Mouse (Mus musculus): ENCODE measurements at regions not wholly inside any gene's neighbourhood (a gene's known extent, or its start where the extent isn't known, plus 50 kb on each side); places are given as distances from the start of the nearest gene placed in this dataset.

GRCm38 (mm10) chr3:117155274-117155673, 186.5 kb upstream of the Palmd start:
- no peaks in the 10 kb centered on the region for H3K36me3 ChIP-seq (ENCODE audit: control insufficient read depth, insufficient read depth, low read length)
- DNase-seq (ENCODE audit: low spot score) (no peak), ATAC-seq (ENCODE audit: low FRiP score, low read depth) (no peak)
- TF ChIP-seq POLR2A (IDR thresholded peaks at IDR 0.05; ENCODE audit: borderline replicate concordance, extremely low read depth, insufficient read depth, insufficient read length): no peak
- no peak overlapping the region for H3K9ac ChIP-seq (ENCODE audit: low read depth, low read length, severe bottlenecking)
- H3K27ac ChIP-seq (replicated peaks; ENCODE audit: low read depth, low read length): no peak overlapping the region
- no peaks in the 10 kb centered on the region for H3K4me1 ChIP-seq (ENCODE audit: control insufficient read depth, insufficient read depth, low read length)
- no peaks in the 10 kb centered on the region for H3K27me3 ChIP-seq (ENCODE audit: control insufficient read depth, insufficient read depth, low read length)
- no peak overlapping the region for H3K4me2 ChIP-seq (replicated peaks; ENCODE audit: low read depth, low read length, severe bottlenecking)
- WGBS: 85% methylated on average over 6 of the region's 6 CpGs
- no peak overlapping the region for H3K4me3 ChIP-seq (replicated peaks; ENCODE audit: low read length)
- no peaks in the 10 kb centered on the region for H3K9me3 ChIP-seq (ENCODE audit: control insufficient read depth, low read length)

GRCm38 (mm10) chr3:117153011-117153473, 184.3 kb upstream of the Palmd start:
- no peak for ATAC-seq (ENCODE audit: low FRiP score, low read depth)
- Histone ChIP-seq H3K27me3 (ENCODE audit: control insufficient read depth, insufficient read depth, low read length) (no peaks in the 10 kb centered on the region), H3K4me1 (ENCODE audit: control insufficient read depth, insufficient read depth, low read length) (no peaks in the 10 kb centered on the region), H3K9me3 (ENCODE audit: control insufficient read depth, low read length) (no peaks in the 10 kb centered on the region), H3K9ac (ENCODE audit: low read depth, low read length, severe bottlenecking) (no peak overlapping the region), H3K4me2 (replicated peaks; ENCODE audit: low read depth, low read length, severe bottlenecking) (no peak overlapping the region), H3K4me3 (replicated peaks; ENCODE audit: low read length) (no peak overlapping the region), H3K27ac (replicated peaks; ENCODE audit: low read depth, low read length) (no peak overlapping the region), H3K36me3 (ENCODE audit: control insufficient read depth, insufficient read depth, low read length) (no peaks in the 10 kb centered on the region)
- WGBS: 60% methylated on average over 2 of the region's 2 CpGs
- TF ChIP-seq POLR2A (IDR thresholded peaks at IDR 0.05; ENCODE audit: borderline replicate concordance, extremely low read depth, insufficient read depth, insufficient read length): no peak
- no peak for DNase-seq (ENCODE audit: low spot score)

DNA sequence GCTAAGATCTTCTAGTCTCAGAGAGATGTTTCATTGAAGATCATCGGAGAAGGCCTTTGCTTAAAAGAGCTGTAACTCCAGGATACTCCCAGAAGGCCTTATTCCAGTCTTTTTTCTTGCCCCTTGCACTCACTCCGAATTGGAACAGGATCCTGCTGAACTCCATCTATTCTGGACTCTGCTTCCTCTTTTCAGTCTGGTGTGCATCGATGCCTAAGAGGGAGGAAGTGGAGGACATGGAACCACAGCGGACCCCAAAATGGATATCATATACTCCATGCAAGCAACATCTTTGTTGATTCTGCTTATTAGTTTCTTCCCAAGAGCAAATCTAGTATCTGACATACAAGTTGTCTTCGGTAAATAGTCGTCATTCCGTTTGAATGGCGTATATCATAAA, 183.6 kb upstream of the Palmd start:
- H3K4me3 ChIP-seq (replicated peaks; ENCODE audit: low read length): no peak overlapping the region
- no peak overlapping the region for H3K9ac ChIP-seq (ENCODE audit: low read depth, low read length, severe bottlenecking)
- ATAC-seq (ENCODE audit: low FRiP score, low read depth): no peak
- no peak overlapping the region for H3K4me2 ChIP-seq (replicated peaks; ENCODE audit: low read depth, low read length, severe bottlenecking)
- no peaks in the 10 kb centered on the region for H3K4me1 ChIP-seq (ENCODE audit: control insufficient read depth, insufficient read depth, low read length)
- H3K27ac ChIP-seq (replicated peaks; ENCODE audit: low read depth, low read length): no peak overlapping the region
- H3K36me3 ChIP-seq (ENCODE audit: control insufficient read depth, insufficient read depth, low read length): no peaks in the 10 kb centered on the region
- WGBS: 90% methylated on average over 8 of the region's 8 CpGs
- H3K9me3 ChIP-seq (ENCODE audit: control insufficient read depth, low read length): no peaks in the 10 kb centered on the region
- no peak for TF ChIP-seq POLR2A (IDR thresholded peaks at IDR 0.05; ENCODE audit: borderline replicate concordance, extremely low read depth, insufficient read depth, insufficient read length)
- H3K27me3 ChIP-seq (ENCODE audit: control insufficient read depth, insufficient read depth, low read length): no peaks in the 10 kb centered on the region
- DNase-seq (ENCODE audit: low spot score): no peak

DNA sequence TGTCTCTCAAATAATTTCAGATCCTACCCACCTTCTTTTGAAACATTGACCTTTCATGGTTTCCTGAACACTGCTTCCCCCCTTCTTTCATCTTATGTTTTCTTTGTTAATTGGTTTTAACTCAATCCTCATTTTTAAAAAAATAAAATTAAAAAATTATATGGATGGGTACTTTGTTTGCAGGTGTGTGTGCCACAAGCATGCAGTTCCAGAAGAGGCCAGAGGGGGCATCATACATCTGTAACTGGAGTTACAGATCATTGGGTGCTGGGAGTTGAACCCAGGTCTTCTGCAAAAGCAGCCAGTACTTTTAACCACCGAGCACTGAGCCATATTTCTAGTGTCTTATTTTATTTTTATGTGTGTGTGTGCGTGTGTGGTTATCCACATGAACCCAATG, 178.6 kb upstream of the Palmd start:
- Histone ChIP-seq H3K27ac (replicated peaks; ENCODE audit: low read depth, low read length) (no peak overlapping the region), H3K4me3 (replicated peaks; ENCODE audit: low read length) (no peak overlapping the region), H3K27me3 (ENCODE audit: control insufficient read depth, insufficient read depth, low read length) (no peaks in the 10 kb centered on the region), H3K9me3 (ENCODE audit: control insufficient read depth, low read length) (no peaks in the 10 kb centered on the region), H3K4me2 (replicated peaks; ENCODE audit: low read depth, low read length, severe bottlenecking) (no peak overlapping the region), H3K4me1 (ENCODE audit: control insufficient read depth, insufficient read depth, low read length) (no peaks in the 10 kb centered on the region), H3K36me3 (ENCODE audit: control insufficient read depth, insufficient read depth, low read length) (no peaks in the 10 kb centered on the region), H3K9ac (ENCODE audit: low read depth, low read length, severe bottlenecking) (no peak overlapping the region)
- ATAC-seq (ENCODE audit: low FRiP score, low read depth) (no peak), DNase-seq (ENCODE audit: low spot score) (no peak)
- WGBS: 92% methylated on average over 2 of the region's 2 CpGs
- TF ChIP-seq POLR2A (IDR thresholded peaks at IDR 0.05; ENCODE audit: borderline replicate concordance, extremely low read depth, insufficient read depth, insufficient read length): no peak

GRCm38 (mm10) chr3:117139835-117140234, 171.0 kb upstream of the Palmd start:
- Histone ChIP-seq H3K9me3 (ENCODE audit: control insufficient read depth, low read length) (no peaks in the 10 kb centered on the region), H3K4me2 (replicated peaks; ENCODE audit: low read depth, low read length, severe bottlenecking) (no peak overlapping the region), H3K27ac (replicated peaks; ENCODE audit: low read depth, low read length) (no peak overlapping the region), H3K4me1 (ENCODE audit: control insufficient read depth, insufficient read depth, low read length) (no peaks in the 10 kb centered on the region), H3K4me3 (replicated peaks; ENCODE audit: low read length) (no peak overlapping the region), H3K27me3 (ENCODE audit: control insufficient read depth, insufficient read depth, low read length) (no peaks in the 10 kb centered on the region), H3K36me3 (ENCODE audit: control insufficient read depth, insufficient read depth, low read length) (no peaks in the 10 kb centered on the region), H3K9ac (ENCODE audit: low read depth, low read length, severe bottlenecking) (no peak overlapping the region)
- ATAC-seq (ENCODE audit: low FRiP score, low read depth) (no peak), DNase-seq (ENCODE audit: low spot score) (no peak)
- no peak for TF ChIP-seq POLR2A (IDR thresholded peaks at IDR 0.05; ENCODE audit: borderline replicate concordance, extremely low read depth, insufficient read depth, insufficient read length)
- 71% methylated on average over 2 of the region's 2 CpGs for WGBS

GRCm38 (mm10) chr3:117138720-117139119, 169.9 kb upstream of the Palmd start:
- H3K9me3 ChIP-seq (ENCODE audit: control insufficient read depth, low read length): no peaks in the 10 kb centered on the region
- no peak for TF ChIP-seq POLR2A (IDR thresholded peaks at IDR 0.05; ENCODE audit: borderline replicate concordance, extremely low read depth, insufficient read depth, insufficient read length)
- 82% methylated on average over 7 of the region's 7 CpGs for WGBS

More at GRCm38 (mm10) chr3:117138720-117139119, 169.9 kb upstream of the Palmd start:
- Histone ChIP-seq H3K27ac (replicated peaks; ENCODE audit: low read depth, low read length) (no peak overlapping the region), H3K27me3 (ENCODE audit: control insufficient read depth, insufficient read depth, low read length) (no peaks in the 10 kb centered on the region), H3K4me1 (ENCODE audit: control insufficient read depth, insufficient read depth, low read length) (no peaks in the 10 kb centered on the region), H3K4me2 (replicated peaks; ENCODE audit: low read depth, low read length, severe bottlenecking) (no peak overlapping the region), H3K4me3 (replicated peaks; ENCODE audit: low read length) (no peak overlapping the region), H3K36me3 (ENCODE audit: control insufficient read depth, insufficient read depth, low read length) (no peaks in the 10 kb centered on the region), H3K9ac (ENCODE audit: low read depth, low read length, severe bottlenecking) (no peak overlapping the region)
- ATAC-seq (ENCODE audit: low FRiP score, low read depth) (no peak), DNase-seq (ENCODE audit: low spot score) (no peak)
